Mouse (Mus musculus) stomach, embryonic 15.5 days (tissue): ENCODE results near the gene Trpv6. TPM values are rescaled to one million over a fixed set of nuclear protein-coding genes. Genes with fewer than 3 reads are reported as not detected.

Experiments used
- ATAC-seq: fragments of 200-750 bp; cut with Nextera tagmentation; 2 replicates; pipeline ENCODE4 v1.8.0; 2017; ENCODE audit warnings: low read depth, moderate number of reproducible peaks, moderate TSS enrichment; ENCODE audit not compliant: insufficient read depth, low FRiP score
- H3K27ac ChIP-seq: fragments of 300-500 bp; sonication (generic); 2 replicates; pipeline ENCODE4 v1.5.1; 2015; ENCODE audit warnings: mild to moderate bottlenecking, inconsistent platforms
- H3K27me3 ChIP-seq: fragments of 300-500 bp; sonication (generic); replicated peaks from 2 replicates; pipeline ENCODE4 v1.6.1; 2015; ENCODE audit warnings: inconsistent platforms
- H3K36me3 ChIP-seq: fragments of 300-500 bp; sonication (generic); 2 replicates; pipeline ENCODE4 v1.6.1; 2015; ENCODE audit warnings: inconsistent platforms
- H3K4me1 ChIP-seq: fragments of 300-500 bp; sonication (generic); 2 replicates; pipeline ENCODE4 v1.6.1; 2015; ENCODE audit warnings: inconsistent platforms
- H3K4me2 ChIP-seq: fragments of 300-500 bp; sonication (generic); 2 replicates; pipeline ENCODE4 v1.6.1; 2015; ENCODE audit warnings: mild to moderate bottlenecking, inconsistent platforms
- H3K4me3 ChIP-seq: fragments of 300-500 bp; sonication (generic); replicated peaks from 2 replicates; pipeline ENCODE4 v1.5.1; 2015; ENCODE audit warnings: inconsistent platforms
- H3K9ac ChIP-seq: fragments of 300-500 bp; sonication (generic); 2 replicates; pipeline ENCODE4 v1.6.1; 2015; ENCODE audit warnings: inconsistent platforms
- H3K9me3 ChIP-seq: fragments of 300-500 bp; sonication (generic); 2 replicates; pipeline ENCODE4 v1.6.1; 2016; ENCODE audit warnings: inconsistent platforms
- WGBS: fragments of 180-500 bp; shearing (Covaris S2); methylation state at CpG from one replicate; pipeline ENCODE4 v1.1.7; 2015; 5-methylcytosine and 5-hydroxymethylcytosine counted together
- polyA plus RNA-seq: library from polyadenylated mRNA; unstranded; fragments of >200 nt; fragmentation: Nextera tagmentation; extraction: Ambion mirVana; gene quantifications from 2 replicates; pipeline ENCODE4 v1.2.1, GENCODE M21; 2015

Trpv6 gene
- polyA plus RNA-seq, 1 experiment from 2014 or later = 5.3 TPM

- Histone ChIP-seq H3K4me3 (no peak overlapping the region), H3K36me3 (no peaks in the 10 kb centered on the region), H3K4me1 (no peaks in the 10 kb centered on the region), H3K9me3 (no peaks in the 10 kb centered on the region), H3K27me3 (no peaks in the 10 kb centered on the region), H3K4me2 (no peak overlapping the region), H3K27ac (no peak overlapping the region), H3K9ac (no peak overlapping the region)
- 83% methylated on average over 9 of the region's 9 CpGs for whole genome bisulfite sequencing
- ATAC-seq = no peak
Observed at GRCm38 (mm10) chr6:41620173-41620798, 15.9 kb downstream of the Trpv6 start.

GRCm38 (mm10) chr6:41607637-41608036 lies 28.6 kb downstream of the Trpv6 start:
- Histone ChIP-seq H3K36me3 (no peaks in the 10 kb centered on the region), H3K4me3 (no peak overlapping the region), H3K9me3 (no peaks in the 10 kb centered on the region), H3K4me1 (0 out of 2 replicates have a peak, but pooled peaks cover 2% of the 10 kb centered on the region), H3K27ac (no peak overlapping the region), H3K9ac (no peak overlapping the region), H3K27me3 (no peaks in the 10 kb centered on the region), H3K4me2 (no peak overlapping the region)
- no peak for ATAC-seq
- WGBS = 61% methylated on average over 5 of the region's 5 CpGs

GRCm38 (mm10) chr6:41606214-41606613 lies 30.0 kb downstream of the Trpv6 start:
- H3K27ac ChIP-seq = no peak overlapping the region
- H3K4me1 ChIP-seq = 0 out of 2 replicates have a peak, but pooled peaks cover 2% of the 10 kb centered on the region
- 15% methylated on average over 4 of the region's 4 CpGs for WGBS
- H3K27me3 ChIP-seq = no peaks in the 10 kb centered on the region
- ATAC-seq = no peak
- H3K9me3 ChIP-seq = no peaks in the 10 kb centered on the region
- no peak overlapping the region; the same call in 1 of the 2 replicates for H3K9ac ChIP-seq
- peak overlapping the region; percentile 96 for H3K4me2 ChIP-seq
- H3K4me3 ChIP-seq = peak overlapping the region; percentile 81
- H3K36me3 ChIP-seq = no peaks in the 10 kb centered on the region

GRCm38 (mm10) chr6:41605794-41606104 lies 30.5 kb downstream of the Trpv6 start:
- 0 out of 2 replicates have a peak, but pooled peaks cover 2% of the 10 kb centered on the region for H3K4me1 ChIP-seq
- peak; percentile 15; the same call in 1 of the 2 replicates for ATAC-seq
- 2% methylated on average over 7 of the region's 7 CpGs for WGBS
- peak overlapping the region; percentile 68; the same call in 1 of the 2 replicates for H3K9ac ChIP-seq
- no peaks in the 10 kb centered on the region for H3K36me3 ChIP-seq
- peak overlapping the region; percentile 81 for H3K4me3 ChIP-seq
- no peaks in the 10 kb centered on the region for H3K9me3 ChIP-seq
- no peaks in the 10 kb centered on the region for H3K27me3 ChIP-seq
- H3K4me2 ChIP-seq = peak overlapping the region; percentile 96
- peak overlapping the region; percentile 91; the same call in 1 of the 2 replicates for H3K27ac ChIP-seq

GRCm38 (mm10) chr6:41605061-41605793 lies 31.0 kb downstream of the Trpv6 start, which contains the start of gene Ephb6:
Gene Ephb6 (plus strand): TSS chr6:41605482.
- ATAC-seq = peak; percentile 97
- under 1% methylated on average over 68 of the region's 68 CpGs for WGBS
- no peaks in the 10 kb centered on the region for H3K27me3 ChIP-seq
- peak within 1 kb of the TSS; percentile 96 for H3K4me2 ChIP-seq
- peak within 1 kb of the TSS; percentile 91 for H3K27ac ChIP-seq
- 0 out of 2 replicates have a peak, but pooled peaks cover 2% of the 10 kb centered on the region for H3K4me1 ChIP-seq
- peak within 1 kb of the TSS; percentile 81 for H3K4me3 ChIP-seq
- H3K9ac ChIP-seq = peak within 1 kb of the TSS; percentile 68
- no peaks in the 10 kb centered on the region for H3K9me3 ChIP-seq
- H3K36me3 ChIP-seq = no peaks in the 10 kb centered on the region

- Histone ChIP-seq H3K4me1 (0 out of 2 replicates have a peak, but pooled peaks cover 2% of the 10 kb centered on the region), H3K36me3 (no peaks in the 10 kb centered on the region), H3K9me3 (no peaks in the 10 kb centered on the region), H3K4me3 (peak overlapping the region; percentile 81), H3K4me2 (peak overlapping the region; percentile 96), H3K9ac (peak overlapping the region; percentile 68), H3K27ac (peak overlapping the region; percentile 91), H3K27me3 (no peaks in the 10 kb centered on the region)
- ATAC-seq = peak; percentile 29
- under 1% methylated on average over 23 of the region's 23 CpGs for WGBS
Observed at GRCm38 (mm10) chr6:41604401-41605050, 31.7 kb downstream of the Trpv6 start.

- 71% methylated on average over 1 of the region's 1 CpGs for WGBS
- no peak overlapping the region for H3K27ac ChIP-seq
- no peak overlapping the region for H3K4me3 ChIP-seq
- H3K4me1 ChIP-seq = no peaks in the 10 kb centered on the region
- no peaks in the 10 kb centered on the region for H3K36me3 ChIP-seq
- no peak overlapping the region for H3K4me2 ChIP-seq
- H3K9ac ChIP-seq = no peak overlapping the region
- no peak for ATAC-seq
- H3K27me3 ChIP-seq = no peaks in the 10 kb centered on the region
- H3K9me3 ChIP-seq = no peaks in the 10 kb centered on the region
Observed at GRCm38 (mm10) chr6:41582189-41582588, 54.0 kb downstream of the Trpv6 start.

- H3K4me1 ChIP-seq = no peaks in the 10 kb centered on the region
Observed at GRCm38 (mm10) chr6:41581295-41581694, 54.9 kb downstream of the Trpv6 start.

GRCm38 (mm10) chr6:41577297-41577696 lies 58.9 kb downstream of the Trpv6 start:
- WGBS = 62% methylated on average over 5 of the region's 5 CpGs
- Histone ChIP-seq H3K9me3 (no peaks in the 10 kb centered on the region), H3K4me2 (no peak overlapping the region), H3K4me1 (no peaks in the 10 kb centered on the region), H3K27me3 (no peaks in the 10 kb centered on the region), H3K9ac (no peak overlapping the region), H3K4me3 (no peak overlapping the region), H3K36me3 (no peaks in the 10 kb centered on the region), H3K27ac (0 out of 2 replicates have a peak overlapping the region, but pooled peaks have one; percentile 21)
- no peak for ATAC-seq

More at GRCm38 (mm10) chr6:41581295-41581694, 54.9 kb downstream of the Trpv6 start:
- Histone ChIP-seq H3K9me3 (no peaks in the 10 kb centered on the region), H3K4me2 (no peak overlapping the region), H3K4me3 (no peak overlapping the region), H3K27me3 (no peaks in the 10 kb centered on the region), H3K9ac (no peak overlapping the region), H3K27ac (no peak overlapping the region), H3K36me3 (no peaks in the 10 kb centered on the region)
- no peak for ATAC-seq
- WGBS = 53% methylated on average over 7 of the region's 7 CpGs

- Histone ChIP-seq H3K9me3 (no peaks in the 10 kb centered on the region), H3K4me3 (no peak overlapping the region), H3K27me3 (no peaks in the 10 kb centered on the region), H3K9ac (no peak overlapping the region), H3K4me1 (no peaks in the 10 kb centered on the region), H3K36me3 (no peaks in the 10 kb centered on the region), H3K4me2 (no peak overlapping the region), H3K27ac (peak overlapping the region; percentile 44; the same call in 1 of the 2 replicates)
- ATAC-seq = peak; percentile 71
- WGBS = 47% methylated on average over 5 of the region's 5 CpGs
Observed at GRCm38 (mm10) chr6:41576526-41577097, 59.6 kb downstream of the Trpv6 start.
